Mouse (Mus musculus): ENCODE measurements at regions not wholly inside any gene's neighbourhood (a gene's known extent, or its start where the extent isn't known, plus 50 kb on each side); places are given as distances from the start of the nearest gene placed in this dataset.
A peak's percentile ranks its signal among the peaks of the same experiment; 100 is the strongest.

- Histone ChIP-seq H3K79me2 (ENCODE audit: control insufficient read depth, insufficient read depth) (no peaks in the 10 kb centered on the region), H3ac (ENCODE audit: control insufficient read depth, insufficient read length) (no peak overlapping the region), H3K27me3 (ENCODE audit: control insufficient read depth, insufficient read depth, insufficient read length) (no peaks in the 10 kb centered on the region), H3K36me3 (ENCODE audit: control insufficient read depth, insufficient read depth) (no peaks in the 10 kb centered on the region), H3K4me3 (no peak overlapping the region), H3K4me2 (ENCODE audit: low read depth) (no peak overlapping the region)
- no peak for TF ChIP-seq E2F4 (IDR thresholded peaks at IDR 0.05; ENCODE audit: insufficient read depth)
- TF ChIP-seq SRF (IDR thresholded peaks at IDR 0.05; ENCODE audit: control insufficient read depth, insufficient read length, low read depth), result no peak
- TF ChIP-seq USF1 (IDR thresholded peaks at IDR 0.05; ENCODE audit: low read depth), result no peak
- TF ChIP-seq CEBPB (IDR thresholded peaks at IDR 0.05; ENCODE audit: insufficient read depth, poor library complexity, severe bottlenecking), result no peak
Observed at GRCm38 (mm10) chr1:163574409-163575161, 150.4 kb downstream of the Mettl11b start.

- H3K27me3 ChIP-seq (ENCODE audit: control insufficient read depth, insufficient read depth, insufficient read length), result no peaks in the 10 kb centered on the region
- TF ChIP-seq MAX (IDR thresholded peaks at IDR 0.05; ENCODE audit: low read depth) (no peak), SRF (IDR thresholded peaks at IDR 0.05; ENCODE audit: control insufficient read depth, insufficient read length, low read depth) (no peak), POLR2AphosphoS2 (IDR thresholded peaks at IDR 0.05; ENCODE audit: insufficient read length, low read depth) (no peak), TCF3 (IDR thresholded peaks at IDR 0.05; ENCODE audit: insufficient read length, low read depth) (no peak)
- H3K79me2 ChIP-seq (ENCODE audit: control insufficient read depth, insufficient read depth), result no peaks in the 10 kb centered on the region
- H3K4me3 ChIP-seq, result no peak overlapping the region
- H3ac ChIP-seq (ENCODE audit: control insufficient read depth, insufficient read length), result no peak overlapping the region
- no peaks in the 10 kb centered on the region for H3K36me3 ChIP-seq (ENCODE audit: control insufficient read depth, insufficient read depth)
- H3K4me2 ChIP-seq (ENCODE audit: low read depth), result no peak overlapping the region
Observed at GRCm38 (mm10) chr1:163573533-163573932, 151.5 kb downstream of the Mettl11b start.

GRCm38 (mm10) chr1:163563791-163564190 is 160.3 kb upstream of the Gorab start:
- Histone ChIP-seq H3ac (ENCODE audit: control insufficient read depth, insufficient read length) (no peak overlapping the region), H3K4me2 (ENCODE audit: low read depth) (no peak overlapping the region), H3K4me3 (no peak overlapping the region), H3K36me3 (ENCODE audit: control insufficient read depth, insufficient read depth) (no peaks in the 10 kb centered on the region), H3K79me2 (ENCODE audit: control insufficient read depth, insufficient read depth) (no peaks in the 10 kb centered on the region), H3K27me3 (ENCODE audit: control insufficient read depth, insufficient read depth, insufficient read length) (no peaks in the 10 kb centered on the region)
- TF ChIP-seq CEBPB (IDR thresholded peaks at IDR 0.05; ENCODE audit: insufficient read depth, poor library complexity, severe bottlenecking) (no peak), POLR2A (IDR thresholded peaks at IDR 0.05; ENCODE audit: insufficient read length, low read depth) (no peak), SRF (IDR thresholded peaks at IDR 0.05; ENCODE audit: control insufficient read depth, insufficient read length, low read depth) (no peak), MYOG (IDR thresholded peaks at IDR 0.05; ENCODE audit: control insufficient read depth in 1 of 3, insufficient read depth in 1 of 3, insufficient read length in 2 of 3, low read depth in 2 of 3) (no peak), TCF3 (IDR thresholded peaks at IDR 0.05; ENCODE audit: insufficient read length, low read depth) (no peak), MAX (IDR thresholded peaks at IDR 0.05; ENCODE audit: low read depth) (no peak), E2F4 (IDR thresholded peaks at IDR 0.05; ENCODE audit: insufficient read depth) (no peak), MYOD1 (IDR thresholded peaks at IDR 0.05; ENCODE audit: control insufficient read depth in 1 of 3, insufficient read length in 2 of 3, low read depth in 2 of 3) (no peak), USF1 (IDR thresholded peaks at IDR 0.05; ENCODE audit: low read depth) (no peak), POLR2AphosphoS2 (IDR thresholded peaks at IDR 0.05; ENCODE audit: insufficient read length, low read depth) (no peak), REST (IDR thresholded peaks at IDR 0.05; ENCODE audit: insufficient read depth, insufficient read length) (no peak), TCF12 (IDR thresholded peaks at IDR 0.05; ENCODE audit: insufficient read depth, poor library complexity, severe bottlenecking) (no peak)

- TF ChIP-seq TCF12 (IDR thresholded peaks at IDR 0.05; ENCODE audit: insufficient read depth, poor library complexity, severe bottlenecking), result no peak
- TF ChIP-seq REST (IDR thresholded peaks at IDR 0.05; ENCODE audit: insufficient read depth, insufficient read length), result no peak
- no peak for TF ChIP-seq MAX (IDR thresholded peaks at IDR 0.05; ENCODE audit: low read depth)
- no peak for TF ChIP-seq CEBPB (IDR thresholded peaks at IDR 0.05; ENCODE audit: insufficient read depth, poor library complexity, severe bottlenecking)
- no peak for TF ChIP-seq MYOD1 (IDR thresholded peaks at IDR 0.05; ENCODE audit: control insufficient read depth in 1 of 3, insufficient read length in 2 of 3, low read depth in 2 of 3)
- no peak for TF ChIP-seq USF1 (IDR thresholded peaks at IDR 0.05; ENCODE audit: low read depth)
- TF ChIP-seq POLR2AphosphoS2 (IDR thresholded peaks at IDR 0.05; ENCODE audit: insufficient read length, low read depth), result no peak
- TF ChIP-seq POLR2A (IDR thresholded peaks at IDR 0.05; ENCODE audit: insufficient read length, low read depth), result no peak
- TF ChIP-seq TCF3 (IDR thresholded peaks at IDR 0.05; ENCODE audit: insufficient read length, low read depth), result no peak
- TF ChIP-seq E2F4 (IDR thresholded peaks at IDR 0.05; ENCODE audit: insufficient read depth), result no peak
- TF ChIP-seq SRF (IDR thresholded peaks at IDR 0.05; ENCODE audit: control insufficient read depth, insufficient read length, low read depth), result no peak
- no peak for TF ChIP-seq MYOG (IDR thresholded peaks at IDR 0.05; ENCODE audit: control insufficient read depth in 1 of 3, insufficient read depth in 1 of 3, insufficient read length in 2 of 3, low read depth in 2 of 3)
- peak overlapping the region; percentile 64 for H3K4me2 ChIP-seq (ENCODE audit: low read depth)
- no peaks in the 10 kb centered on the region for H3K36me3 ChIP-seq (ENCODE audit: control insufficient read depth, insufficient read depth)
- H3ac ChIP-seq (ENCODE audit: control insufficient read depth, insufficient read length), result no peak overlapping the region
- no peaks in the 10 kb centered on the region for H3K27me3 ChIP-seq (ENCODE audit: control insufficient read depth, insufficient read depth, insufficient read length)
- no peaks in the 10 kb centered on the region for H3K79me2 ChIP-seq (ENCODE audit: control insufficient read depth, insufficient read depth)
- H3K4me3 ChIP-seq, result no peak overlapping the region
Observed at GRCm38 (mm10) chr1:163563064-163563463, 159.6 kb upstream of the Gorab start.

GRCm38 (mm10) chr1:163562166-163562733 is 158.8 kb upstream of the Gorab start:
- Histone ChIP-seq H3ac (ENCODE audit: control insufficient read depth, insufficient read length) (no peak overlapping the region), H3K36me3 (ENCODE audit: control insufficient read depth, insufficient read depth) (no peaks in the 10 kb centered on the region), H3K4me3 (no peak overlapping the region), H3K4me2 (ENCODE audit: low read depth) (peak overlapping the region; percentile 64), H3K79me2 (ENCODE audit: control insufficient read depth, insufficient read depth) (no peaks in the 10 kb centered on the region), H3K27me3 (ENCODE audit: control insufficient read depth, insufficient read depth, insufficient read length) (no peaks in the 10 kb centered on the region)
- no peak for TF ChIP-seq POLR2AphosphoS2 (IDR thresholded peaks at IDR 0.05; ENCODE audit: insufficient read length, low read depth)
- TF ChIP-seq REST (IDR thresholded peaks at IDR 0.05; ENCODE audit: insufficient read depth, insufficient read length), result no peak
- peak; percentile 61 for TF ChIP-seq TCF12 (IDR thresholded peaks at IDR 0.05; ENCODE audit: insufficient read depth, poor library complexity, severe bottlenecking)
- no peak for TF ChIP-seq USF1 (IDR thresholded peaks at IDR 0.05; ENCODE audit: low read depth)
- peak; percentile 26; the same call in 1 of the 2 replicates for TF ChIP-seq CEBPB (IDR thresholded peaks at IDR 0.05; ENCODE audit: insufficient read depth, poor library complexity, severe bottlenecking)
- peak; percentile 67 to 86 (median 85) for TF ChIP-seq MYOD1 (IDR thresholded peaks at IDR 0.05; ENCODE audit: control insufficient read depth in 1 of 3, insufficient read length in 2 of 3, low read depth in 2 of 3)
- TF ChIP-seq SRF (IDR thresholded peaks at IDR 0.05; ENCODE audit: control insufficient read depth, insufficient read length, low read depth), result no peak
- TF ChIP-seq MYOG (IDR thresholded peaks at IDR 0.05; ENCODE audit: control insufficient read depth in 1 of 3, insufficient read depth in 1 of 3, insufficient read length in 2 of 3, low read depth in 2 of 3), result peak in 1 of 3 experiments; percentile 18
- no peak for TF ChIP-seq E2F4 (IDR thresholded peaks at IDR 0.05; ENCODE audit: insufficient read depth)
- no peak for TF ChIP-seq POLR2A (IDR thresholded peaks at IDR 0.05; ENCODE audit: insufficient read length, low read depth)
